In the genomic region with DNA sequence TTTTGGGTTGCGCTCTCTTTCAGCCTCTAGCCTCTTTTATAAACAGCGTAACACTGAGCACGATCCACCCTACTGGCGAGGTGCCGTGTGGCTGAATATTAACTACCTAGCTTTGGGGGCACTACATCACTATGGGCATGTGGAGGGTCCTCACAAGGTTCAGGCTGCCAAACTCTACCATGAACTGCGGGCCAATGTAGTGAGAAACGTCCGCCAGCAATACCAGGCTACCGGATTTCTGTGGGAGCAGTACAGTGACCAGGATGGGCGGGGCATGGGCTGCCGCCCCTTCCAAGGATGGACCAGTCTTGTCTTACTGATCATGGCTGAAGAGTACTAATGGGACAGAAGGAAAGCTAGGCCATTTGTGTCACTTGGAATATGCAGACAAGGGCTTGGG, we compare ENCODE assay signal across 19 mouse cellular contexts. TPM values are rescaled to one million over a fixed set of nuclear protein-coding genes. Genes with fewer than 3 reads are reported as not detected.
DNase-seq lines count a peak whose midpoint lies in the region; ATAC-seq and TF ChIP-seq lines count a peak whose summit lies in the region.
"Had no signal": no experiment of that assay in that cellular context is flagged by ENCODE, and none has a peak within 500 bp of the region (broad histone marks: within the 10 kb centered on the region; RNA-seq: fewer than 3 reads in every experiment).

No protein-coding gene starts in this region.

- peaks cover 57% of the 10 kb centered on the region for H3K4me1 ChIP-seq in forebrain, embryonic 12.5 days
- H3K4me1 ChIP-seq in forebrain, embryonic 14.5 days (ENCODE audit: control insufficient read depth, insufficient read depth, low read length), result peaks cover 22% of the 10 kb centered on the region
- peaks cover 73% of the 10 kb centered on the region for H3K4me1 ChIP-seq in kidney, embryonic 15.5 days
- H3K4me1 ChIP-seq in midbrain, embryonic 12.5 days, result peaks cover 65% of the 10 kb centered on the region
- H3K4me1 ChIP-seq in midbrain, embryonic 14.5 days (ENCODE audit: control insufficient read depth, insufficient read depth, low read length), result peaks cover 39% of the 10 kb centered on the region
- peaks cover 32% of the 10 kb centered on the region for H3K4me1 ChIP-seq in thymus, adult 2 months (replicated peaks; ENCODE audit: control insufficient read depth, insufficient read depth, low read length)

- 89% methylated on average over 11 of the region's 11 CpGs for WGBS in forebrain, embryonic 12.5 days
- 78% methylated on average over 11 of the region's 11 CpGs for WGBS in forebrain, embryonic 14.5 days
- 83% methylated on average over 11 of the region's 11 CpGs for WGBS in kidney, embryonic 15.5 days
- WGBS in midbrain, embryonic 12.5 days, result 84% methylated on average over 11 of the region's 11 CpGs
- WGBS in midbrain, embryonic 14.5 days, result 85% methylated on average over 11 of the region's 11 CpGs
- WGBS in thymus, adult 2 months, result 97% methylated on average over 11 of the region's 11 CpGs

- no peak for ATAC-seq in forebrain, embryonic 12.5 days (ENCODE audit: low FRiP score)
- no peak for ATAC-seq in forebrain, embryonic 14.5 days
- no peak for ATAC-seq in kidney, embryonic 15.5 days (replicated peaks; ENCODE audit: low FRiP score)
- ATAC-seq in midbrain, embryonic 12.5 days (ENCODE audit: low FRiP score, low read depth), result no peak
- no peak for ATAC-seq in midbrain, embryonic 14.5 days (ENCODE audit: low FRiP score, low TSS enrichment)
- ATAC-seq: activated CD4-positive, CD25-positive, alpha-beta regulatory T cell, adult 4 months; inflammation-experienced regulatory T-cells, adult 6 months; Patski had no signal

- no peak overlapping the region for H3ac ChIP-seq in myocyte (ENCODE audit: control insufficient read depth, insufficient read length)

- H3K4me2 ChIP-seq in forebrain, embryonic 12.5 days, result no peak overlapping the region
- no peak overlapping the region for H3K4me2 ChIP-seq in forebrain, embryonic 14.5 days (ENCODE audit: low read length)
- H3K4me2 ChIP-seq in kidney, embryonic 15.5 days, result no peak overlapping the region
- H3K4me2 ChIP-seq in midbrain, embryonic 12.5 days (replicated peaks), result 0 out of 2 replicates have a peak overlapping the region, but pooled peaks have one; percentile 4
- H3K4me2 ChIP-seq in midbrain, embryonic 14.5 days (ENCODE audit: low read length), result no peak overlapping the region
- H3K4me2 ChIP-seq in myocyte (ENCODE audit: low read depth), result no peak overlapping the region
- H3K4me2 ChIP-seq: lung, embryonic 14.5 days; midbrain, embryonic 11.5 days had no signal

- no peak for DNase-seq in forebrain, embryonic 14.5 days (ENCODE audit: low spot score)
- DNase-seq in kidney, postnatal 25 days, result no peak
- DNase-seq in midbrain, embryonic 14.5 days, result no peak
- DNase-seq in thymus, adult 2 months, result no peak
- DNase-seq: gastrocnemius, postnatal 25 days; heart, postnatal 14 days; kidney, adult 8-10 months; left cerebral cortex, postnatal 4 days; lung, embryonic 14.5 days; lung, postnatal 4 days had no signal

- no peak overlapping the region for H3K4me3 ChIP-seq in forebrain, embryonic 12.5 days (replicated peaks)
- H3K4me3 ChIP-seq in forebrain, embryonic 14.5 days (ENCODE audit: low read depth, low read length), result no peak overlapping the region
- H3K4me3 ChIP-seq in kidney, embryonic 15.5 days (replicated peaks), result no peak overlapping the region
- H3K4me3 ChIP-seq in midbrain, embryonic 12.5 days, result no peak overlapping the region
- H3K4me3 ChIP-seq in midbrain, embryonic 14.5 days (replicated peaks; ENCODE audit: low read depth, low read length), result no peak overlapping the region
- H3K4me3 ChIP-seq in myocyte, result no peak overlapping the region
- H3K4me3 ChIP-seq in thymus, adult 2 months (ENCODE audit: control insufficient read depth, insufficient read depth, low read length), result no peak overlapping the region
- H3K4me3 ChIP-seq: heart, embryonic 10.5 days had no signal

- H3K27ac ChIP-seq in forebrain, embryonic 12.5 days, result peak overlapping the region; percentile 31; the same call in 1 of the 2 replicates
- no peak overlapping the region for H3K27ac ChIP-seq in forebrain, embryonic 14.5 days (ENCODE audit: low read depth, low read length)
- H3K27ac ChIP-seq in kidney, embryonic 15.5 days, result peak overlapping the region; percentile 63
- no peak overlapping the region; the same call in 1 of the 2 replicates for H3K27ac ChIP-seq in midbrain, embryonic 12.5 days (replicated peaks)
- H3K27ac ChIP-seq in midbrain, embryonic 14.5 days (replicated peaks; ENCODE audit: low read depth, low read length), result no peak overlapping the region
- H3K27ac ChIP-seq in thymus, adult 2 months (ENCODE audit: control insufficient read depth, insufficient read depth, low read length), result no peak overlapping the region
- H3K27ac ChIP-seq: heart, embryonic 10.5 days had no signal

- H3K9ac ChIP-seq in forebrain, embryonic 12.5 days, result no peak overlapping the region
- H3K9ac ChIP-seq in forebrain, embryonic 14.5 days (ENCODE audit: low read length), result no peak overlapping the region; the same call in 1 of the 2 replicates
- no peak overlapping the region for H3K9ac ChIP-seq in kidney, embryonic 15.5 days
- no peak overlapping the region for H3K9ac ChIP-seq in midbrain, embryonic 12.5 days (replicated peaks)
- no peak overlapping the region for H3K9ac ChIP-seq in midbrain, embryonic 14.5 days (replicated peaks; ENCODE audit: low read length)

- peaks cover 35% of the 10 kb centered on the region for H3K36me3 ChIP-seq in forebrain, embryonic 12.5 days (replicated peaks)
- peaks cover 32% of the 10 kb centered on the region for H3K36me3 ChIP-seq in forebrain, embryonic 14.5 days (ENCODE audit: control insufficient read depth, insufficient read depth, low read length)
- H3K36me3 ChIP-seq in kidney, embryonic 15.5 days, result peaks cover 32% of the 10 kb centered on the region
- peaks cover 30% of the 10 kb centered on the region for H3K36me3 ChIP-seq in midbrain, embryonic 12.5 days
- peaks cover 32% of the 10 kb centered on the region for H3K36me3 ChIP-seq in midbrain, embryonic 14.5 days (ENCODE audit: control insufficient read depth, insufficient read depth, low read length)
- H3K36me3 ChIP-seq in myocyte (ENCODE audit: control insufficient read depth, insufficient read depth), result no peaks in the 10 kb centered on the region
- H3K36me3 ChIP-seq in thymus, adult 2 months (ENCODE audit: control insufficient read depth, insufficient read depth, low read length), result no peaks in the 10 kb centered on the region

- peaks cover 27% of the 10 kb centered on the region for H3K79me2 ChIP-seq in myocyte (ENCODE audit: control insufficient read depth, insufficient read depth)

- H3K9me3 ChIP-seq in forebrain, embryonic 12.5 days, result no peaks in the 10 kb centered on the region
- H3K9me3 ChIP-seq in forebrain, embryonic 14.5 days (replicated peaks; ENCODE audit: control insufficient read depth, low read length), result no peaks in the 10 kb centered on the region
- H3K9me3 ChIP-seq in kidney, embryonic 15.5 days (replicated peaks), result no peaks in the 10 kb centered on the region
- H3K9me3 ChIP-seq in midbrain, embryonic 12.5 days, result no peaks in the 10 kb centered on the region
- no peaks in the 10 kb centered on the region for H3K9me3 ChIP-seq in midbrain, embryonic 14.5 days (ENCODE audit: control insufficient read depth, low read length)
- H3K9me3 ChIP-seq: heart, embryonic 10.5 days had no signal

- no peak for TF ChIP-seq CTCF in thymus, adult 2 months (IDR thresholded peaks at IDR 0.05; ENCODE audit: borderline replicate concordance, control insufficient read depth, extremely low read depth, insufficient read depth, low read length, poor library complexity)

- no peaks in the 10 kb centered on the region for H3K27me3 ChIP-seq in forebrain, embryonic 12.5 days
- no peaks in the 10 kb centered on the region for H3K27me3 ChIP-seq in forebrain, embryonic 14.5 days (replicated peaks; ENCODE audit: control insufficient read depth, insufficient read depth, low read length)
- H3K27me3 ChIP-seq in kidney, embryonic 15.5 days, result no peaks in the 10 kb centered on the region
- H3K27me3 ChIP-seq in midbrain, embryonic 12.5 days, result no peaks in the 10 kb centered on the region
- H3K27me3 ChIP-seq in midbrain, embryonic 14.5 days (ENCODE audit: control insufficient read depth, insufficient read depth, low read length), result no peaks in the 10 kb centered on the region
- H3K27me3 ChIP-seq in myocyte (ENCODE audit: control insufficient read depth, insufficient read depth, insufficient read length), result no peaks in the 10 kb centered on the region
- H3K27me3 ChIP-seq in thymus, adult 2 months (ENCODE audit: control insufficient read depth, insufficient read depth, low read length), result no peaks in the 10 kb centered on the region
- H3K27me3 ChIP-seq: Patski had no signal

- TF ChIP-seq POLR2A in myocyte (IDR thresholded peaks at IDR 0.05; ENCODE audit: insufficient read length, low read depth), result peak; percentile 19
- TF ChIP-seq POLR2A in thymus, adult 2 months (IDR thresholded peaks at IDR 0.05; ENCODE audit: control insufficient read depth, extremely low read depth, insufficient read depth, low read length, poor library complexity), result no peak

RNA-seq across cellular contexts. Expression of gene Wbp1, which starts 3.0 kb away (rescaled TPM):
- 202 and 219 TPM in 2 replicates for polyA plus RNA-seq in forebrain, embryonic 12.5 days (2016; fragmentation: Nextera tagmentation; extraction: Ambion mirVana)
- polyA plus RNA-seq in forebrain, embryonic 14.5 days (2014; fragmentation: Nextera tagmentation; extraction: Ambion mirVana), result 197 and 214 TPM in 2 replicates
- polyA plus RNA-seq in kidney, embryonic 15.5 days (2015; fragmentation: Nextera tagmentation; extraction: Ambion mirVana), result 132 and 144 TPM in 2 replicates
- 210 and 223 TPM in 2 replicates for polyA plus RNA-seq in midbrain, embryonic 12.5 days (2016; fragmentation: Nextera tagmentation; extraction: Ambion mirVana)
- 155 and 157 TPM in 2 replicates for polyA plus RNA-seq in midbrain, embryonic 14.5 days (2014; fragmentation: Nextera tagmentation; extraction: Ambion mirVana)
- polyA plus RNA-seq in myocyte (2012; fragmentation: generic; extraction: Trizol), result 79.6 TPM
- polyA plus RNA-seq in thymus, adult 2 months (2012; rRNA removed), result 227 and 265 TPM in 2 replicates

RNA-seq across cellular contexts. Expression of gene Mogs, which starts 3.1 kb away (rescaled TPM):
- 37.4 and 38.6 TPM in 2 replicates for polyA plus RNA-seq in forebrain, embryonic 12.5 days (2016; fragmentation: Nextera tagmentation; extraction: Ambion mirVana)
- 8.8 and 15.0 TPM in 2 replicates for polyA plus RNA-seq in forebrain, embryonic 14.5 days (2014; fragmentation: Nextera tagmentation; extraction: Ambion mirVana)
- polyA plus RNA-seq in kidney, embryonic 15.5 days (2015; fragmentation: Nextera tagmentation; extraction: Ambion mirVana), result 56.3 and 58.9 TPM in 2 replicates
- polyA plus RNA-seq in midbrain, embryonic 12.5 days (2016; fragmentation: Nextera tagmentation; extraction: Ambion mirVana), result 34.9 and 42.6 TPM in 2 replicates
- polyA plus RNA-seq in midbrain, embryonic 14.5 days (2014; fragmentation: Nextera tagmentation; extraction: Ambion mirVana), result 22.4 and 22.6 TPM in 2 replicates
- 33.2 TPM for polyA plus RNA-seq in myocyte (2012; fragmentation: generic; extraction: Trizol)
- polyA plus RNA-seq in thymus, adult 2 months (2012; rRNA removed), result 142 and 143 TPM in 2 replicates

RNA-seq across cellular contexts. Expression of gene Ino80b, which starts 6.9 kb away (rescaled TPM):
- polyA plus RNA-seq in forebrain, embryonic 12.5 days (2016; fragmentation: Nextera tagmentation; extraction: Ambion mirVana), result 19.0 and 20.6 TPM in 2 replicates
- 15.6 and 17.5 TPM in 2 replicates for polyA plus RNA-seq in forebrain, embryonic 14.5 days (2014; fragmentation: Nextera tagmentation; extraction: Ambion mirVana)
- polyA plus RNA-seq in kidney, embryonic 15.5 days (2015; fragmentation: Nextera tagmentation; extraction: Ambion mirVana), result 15.9 and 17.1 TPM in 2 replicates
- 18.4 and 19.4 TPM in 2 replicates for polyA plus RNA-seq in midbrain, embryonic 12.5 days (2016; fragmentation: Nextera tagmentation; extraction: Ambion mirVana)
- polyA plus RNA-seq in midbrain, embryonic 14.5 days (2014; fragmentation: Nextera tagmentation; extraction: Ambion mirVana), result 13.1 and 14.2 TPM in 2 replicates
- 38.3 TPM for polyA plus RNA-seq in myocyte (2012; fragmentation: generic; extraction: Trizol)
- 67.2 and 98.6 TPM in 2 replicates for polyA plus RNA-seq in thymus, adult 2 months (2012; rRNA removed)

RNA-seq across cellular contexts. Expression of gene Mrpl53, which starts 9.5 kb away (rescaled TPM):
- polyA plus RNA-seq in forebrain, embryonic 12.5 days (2016; fragmentation: Nextera tagmentation; extraction: Ambion mirVana), result 117 TPM in 2 replicates
- 128 and 154 TPM in 2 replicates for polyA plus RNA-seq in forebrain, embryonic 14.5 days (2014; fragmentation: Nextera tagmentation; extraction: Ambion mirVana)
- polyA plus RNA-seq in kidney, embryonic 15.5 days (2015; fragmentation: Nextera tagmentation; extraction: Ambion mirVana), result 134 and 147 TPM in 2 replicates
- 122 and 129 TPM in 2 replicates for polyA plus RNA-seq in midbrain, embryonic 12.5 days (2016; fragmentation: Nextera tagmentation; extraction: Ambion mirVana)
- polyA plus RNA-seq in midbrain, embryonic 14.5 days (2014; fragmentation: Nextera tagmentation; extraction: Ambion mirVana), result 120 and 139 TPM in 2 replicates
- polyA plus RNA-seq in myocyte (2012; fragmentation: generic; extraction: Trizol), result 177 TPM
- 67.2 and 83.6 TPM in 2 replicates for polyA plus RNA-seq in thymus, adult 2 months (2012; rRNA removed)

RNA-seq across cellular contexts. Expression of gene Rtkn, which starts 16.9 kb away (rescaled TPM):
- 19.9 and 20.1 TPM in 2 replicates for polyA plus RNA-seq in forebrain, embryonic 12.5 days (2016; fragmentation: Nextera tagmentation; extraction: Ambion mirVana)
- polyA plus RNA-seq in forebrain, embryonic 14.5 days (2014; fragmentation: Nextera tagmentation; extraction: Ambion mirVana), result 4.7 and 4.8 TPM in 2 replicates
- 31.5 and 33.7 TPM in 2 replicates for polyA plus RNA-seq in kidney, embryonic 15.5 days (2015; fragmentation: Nextera tagmentation; extraction: Ambion mirVana)
- 31.9 and 39.5 TPM in 2 replicates for polyA plus RNA-seq in midbrain, embryonic 12.5 days (2016; fragmentation: Nextera tagmentation; extraction: Ambion mirVana)
- 5.0 and 8.8 TPM in 2 replicates for polyA plus RNA-seq in midbrain, embryonic 14.5 days (2014; fragmentation: Nextera tagmentation; extraction: Ambion mirVana)
- polyA plus RNA-seq in myocyte (2012; fragmentation: generic; extraction: Trizol), result 29.7 TPM
- 40.5 and 41.3 TPM in 2 replicates for polyA plus RNA-seq in thymus, adult 2 months (2012; rRNA removed)
- polyA plus RNA-seq: activated CD4-positive, CD25-positive, alpha-beta regulatory T cell, adult 4 months had no signal

Comparison
In these comparisons a context has a peak if more than half of its experiments do, and no peak if none do; other contexts are left out.
1. H3K27ac ChIP-seq: peak in forebrain, embryonic 12.5 days (single experiment) and kidney, embryonic 15.5 days (single experiment); none in forebrain, embryonic 14.5 days (single experiment), midbrain, embryonic 12.5 days (single experiment), midbrain, embryonic 14.5 days (single experiment) and thymus, adult 2 months (single experiment).